Mouse (Mus musculus) CH12.LX (cell line): Measurements from ENCODE around the gene Noxo1. TPM values are rescaled to one million over a fixed set of nuclear protein-coding genes. Genes with fewer than 3 reads are reported as not detected.

Source experiments
- DNase-seq: peaks from one replicate; pipeline ENCODE4 v3.0.0-alpha.2; 2013; ENCODE audit errors: extremely low read depth
- H3K27ac ChIP-seq: 2 replicates; pipeline ENCODE4 v1.5.1; 2012; ENCODE audit warnings: low read depth, mild to moderate bottlenecking, control low read depth, moderate library complexity; ENCODE audit not compliant: insufficient read depth
- H3K27me3 ChIP-seq: replicated peaks from 2 replicates; pipeline ENCODE3; 2012; ENCODE audit warnings: inconsistent platforms
- H3K36me3 ChIP-seq, 2 experiments: replicated peaks in 1 of 2; 2 replicates each; pipeline versions ENCODE3 to v1.6.1; 2012; ENCODE audit warnings: inconsistent platforms in 1 of 2, low read length in 1 of 2, mild to moderate bottlenecking in 1 of 2, mixed read lengths in 1 of 2, moderate library complexity in 1 of 2; ENCODE audit not compliant: control insufficient read depth in 1 of 2, insufficient read depth in 1 of 2
- H3K4me1 ChIP-seq, 2 experiments: 2 replicates each; pipeline ENCODE4 v1.6.1; 2012; ENCODE audit warnings: inconsistent platforms in 1 of 2, moderate library complexity in 1 of 2; ENCODE audit not compliant: insufficient read depth in 2 of 2, control insufficient read depth in 1 of 2
- H3K4me2 ChIP-seq: 2 replicates; pipeline ENCODE4 v1.6.1; 2012; ENCODE audit warnings: low read depth, mild to moderate bottlenecking, control low read depth; ENCODE audit not compliant: poor library complexity, insufficient read depth, severe bottlenecking
- H3K4me3 ChIP-seq, 3 experiments: fragments of 150-350 bp in 1 of 3; sonication (generic) in 1 of 3; replicated peaks in 1 of 3; 2 replicates each; pipeline versions ENCODE3 to v1.5.1; 2011 to 2012; ENCODE audit warnings: low read depth in 2 of 3, low read length in 2 of 3, mild to moderate bottlenecking in 2 of 3, moderate library complexity in 2 of 3, control low read depth in 1 of 3, improper control_type of control experiment in 1 of 3, inconsistent platforms in 1 of 3, mixed read lengths in 1 of 3; ENCODE audit not compliant: poor library complexity in 1 of 3
- H3K79me2 ChIP-seq: replicated peaks from 2 replicates; pipeline ENCODE4 v1.6.1; 2012; ENCODE audit warnings: mild to moderate bottlenecking, moderate library complexity; ENCODE audit not compliant: control insufficient read depth, poor library complexity, insufficient read depth, severe bottlenecking; ENCODE audit errors: extremely low read depth
- H3K9ac ChIP-seq: 2 replicates; pipeline ENCODE4 v1.6.1; 2012; ENCODE audit warnings: low read depth, mild to moderate bottlenecking, control low read depth, moderate library complexity; ENCODE audit not compliant: insufficient read depth
- H3K9me3 ChIP-seq: replicated peaks from 2 replicates; pipeline ENCODE3; 2012; ENCODE audit warnings: low read length, inconsistent platforms, mixed read lengths
- BHLHE40 ChIP-seq: IDR thresholded peaks from 2 replicates; pipeline ENCODE4 v1.6.1; 2011; ENCODE audit warnings: mild to moderate bottlenecking, low read depth, low read length, improper control_type of control experiment
- CHD1 ChIP-seq: IDR thresholded peaks from 2 replicates; pipeline ENCODE4 v1.6.1; 2012; ENCODE audit warnings: low read depth, low read length, improper control_type of control experiment, inconsistent platforms
- GABPA ChIP-seq: IDR thresholded peaks from 2 replicates; pipeline ENCODE4 v1.6.1; 2012; ENCODE audit warnings: low read depth, low read length, improper control_type of control experiment, inconsistent platforms; ENCODE audit not compliant: insufficient replicate concordance
- IRF4 ChIP-seq: IDR thresholded peaks from 2 replicates; pipeline ENCODE4 v1.6.1; 2014; ENCODE audit warnings: low read depth, mild to moderate bottlenecking, inconsistent platforms, low read length, improper control_type of control experiment
- JUN ChIP-seq: IDR thresholded peaks from 2 replicates; pipeline ENCODE4 v1.6.1; 2011; ENCODE audit warnings: low read depth, mild to moderate bottlenecking, low read length, improper control_type of control experiment, moderate library complexity; ENCODE audit not compliant: insufficient read depth
- JUND ChIP-seq: conservative IDR thresholded peaks from 2 replicates; pipeline ENCODE4 v1.6.1; 2011; ENCODE audit warnings: low read depth, low read length, improper control_type of control experiment
- KAT2A ChIP-seq: IDR thresholded peaks from 2 replicates; pipeline ENCODE4 v1.6.1; 2012; ENCODE audit warnings: low read length, improper control_type of control experiment, inconsistent platforms; ENCODE audit not compliant: insufficient replicate concordance
- MAZ ChIP-seq: IDR thresholded peaks from 2 replicates; pipeline ENCODE4 v1.6.1; 2012; ENCODE audit warnings: low read depth, mild to moderate bottlenecking, inconsistent platforms, low read length, improper control_type of control experiment, moderate library complexity
- MEF2A ChIP-seq: IDR thresholded peaks from 2 replicates; pipeline ENCODE4 v1.6.1; 2014; ENCODE audit warnings: low read depth, mild to moderate bottlenecking, inconsistent platforms, low read length, improper control_type of control experiment, borderline replicate concordance
- MYC ChIP-seq: IDR thresholded peaks from 2 replicates; pipeline ENCODE4 v1.6.1; 2011; ENCODE audit warnings: low read depth, mild to moderate bottlenecking, improper control_type of control experiment, low read length
- PAX5 ChIP-seq: IDR thresholded peaks from 2 replicates; pipeline ENCODE4 v1.6.1; 2012; ENCODE audit warnings: low read length, inconsistent platforms, mixed read lengths
- POLR2AphosphoS2 ChIP-seq: IDR thresholded peaks from 2 replicates; pipeline ENCODE4 v1.6.1; 2011; ENCODE audit warnings: low read depth, low read length, improper control_type of control experiment
- RAD21 ChIP-seq: IDR thresholded peaks from 2 replicates; pipeline ENCODE4 v1.6.1; 2011; ENCODE audit warnings: low read depth, mild to moderate bottlenecking, low read length, improper control_type of control experiment, moderate library complexity
- RCOR1 ChIP-seq: conservative IDR thresholded peaks from 2 replicates; pipeline ENCODE4 v1.6.1; 2012; ENCODE audit warnings: low read depth, mild to moderate bottlenecking, inconsistent platforms, low read length, improper control_type of control experiment
- SIN3A ChIP-seq: IDR thresholded peaks from 2 replicates; pipeline ENCODE4 v1.6.1; 2012; ENCODE audit warnings: low read length, improper control_type of control experiment, inconsistent platforms
- SMC3 ChIP-seq: IDR thresholded peaks from 2 replicates; pipeline ENCODE4 v1.6.1; 2011; ENCODE audit warnings: low read depth, low read length, improper control_type of control experiment
- TCF12 ChIP-seq: IDR thresholded peaks from 2 replicates; pipeline ENCODE4 v1.6.1; 2014; ENCODE audit warnings: low read depth, mild to moderate bottlenecking, inconsistent platforms, low read length, improper control_type of control experiment
- UBTF ChIP-seq: IDR thresholded peaks from 2 replicates; pipeline ENCODE4 v1.6.1; 2012; ENCODE audit warnings: low read depth, mild to moderate bottlenecking, inconsistent platforms, low read length, improper control_type of control experiment, moderate library complexity
- USF1 ChIP-seq: IDR thresholded peaks from 2 replicates; pipeline ENCODE4 v1.6.1; 2014; ENCODE audit warnings: low read depth, mild to moderate bottlenecking, inconsistent platforms, low read length, improper control_type of control experiment
- ZNF384 ChIP-seq: IDR thresholded peaks from 2 replicates; pipeline ENCODE4 v1.6.1; 2012; ENCODE audit warnings: low read depth, low read length, improper control_type of control experiment, inconsistent platforms
- dilution Hi-C: fragments of 300-500 bp; cut with MboI; formaldehyde crosslinking; loops from 2 replicates; pipeline ENCODE4 v1.14.3; 2020; ENCODE audit warnings: low sequenced_read_pairs; ENCODE audit not compliant: extremely low pct_unique_long_range_greater_than_20kb, extremely low pct_ligation_motif_present
- in situ Hi-C: fragments of 300-500 bp; cut with MboI; formaldehyde crosslinking; loops from 3 replicates; pipeline ENCODE4 v1.14.3; 2019; ENCODE audit warnings: low sequenced_read_pairs, low pct_ligation_motif_present, low pct_unique_long_range_greater_than_20kb, mixed read lengths
- polyA plus RNA-seq: library from polyadenylated mRNA; unstranded; fragments of >175 nt; gene quantifications from 2 replicates; pipeline ENCODE4 v1.2.1, GENCODE M21; 2012; ENCODE audit warnings: low read depth; ENCODE audit not compliant: insufficient read length
- total RNA-seq, 2 experiments: library from RNA; depleted of rRNA; stranded (reverse); fragments of 300-350 nt in 1 of 2; fragments of >200 nt in 1 of 2; gene quantifications; 2 replicates each; pipeline ENCODE4 v1.2.3; 2012 to 2014

Noxo1 gene
- total and polyA plus RNA-seq, 3 experiments, result 0.47 to 2.5 (median 0.89) TPM

- H3K4me2 ChIP-seq, result no peak overlapping the region
- in situ Hi-C loops, result no loop called here
- peaks cover 16 to 39% of the 10 kb centered on the region in 2 experiments for H3K36me3 ChIP-seq
- H3K4me3 ChIP-seq, result no peak overlapping the region
- dilution Hi-C loops, result no loop called here
- H3K27me3 ChIP-seq, result no peaks in the 10 kb centered on the region
- H3K27ac ChIP-seq, result no peak overlapping the region
- H3K4me1 ChIP-seq, result peaks cover 0 to 16% of the 10 kb centered on the region in 2 experiments; a peak in 3 of 4 replicates
- no peak for DNase-seq
- peaks cover 18% of the 10 kb centered on the region for H3K79me2 ChIP-seq
- TF ChIP-seq UBTF (no peak), JUND (no peak), TCF12 (no peak)
- H3K9ac ChIP-seq, result no peak overlapping the region
- H3K9me3 ChIP-seq, result no peaks in the 10 kb centered on the region
Observed at GRCm38 (mm10) chr17:24715556-24715955, 19.5 kb downstream of the Noxo1 start.

GRCm38 (mm10) chr17:24716166-24716682, 20.2 kb downstream of the Noxo1 start:
- in situ Hi-C loops, result no loop called here
- no peak for TF ChIP-seq MYC
- TF ChIP-seq USF1, result no peak
- no peak for TF ChIP-seq KAT2A
- TF ChIP-seq GABPA, result no peak
- no peak for TF ChIP-seq SIN3A
- no peak for TF ChIP-seq ZNF384
- TF ChIP-seq POLR2AphosphoS2, result no peak
- TF ChIP-seq RAD21, result no peak
- no peak for TF ChIP-seq JUN
- no peak for TF ChIP-seq CHD1
- TF ChIP-seq RCOR1, result no peak
- no peak for TF ChIP-seq IRF4
- TF ChIP-seq MAZ, result no peak
- no peak for TF ChIP-seq UBTF
- no peak for TF ChIP-seq SMC3
- TF ChIP-seq MEF2A, result no peak
- TF ChIP-seq PAX5, result no peak
- TF ChIP-seq BHLHE40, result no peak
- Histone ChIP-seq H3K9ac (no peak overlapping the region), H3K4me1 (peaks cover 0 to 16% of the 10 kb centered on the region in 2 experiments; a peak in 3 of 4 replicates), H3K4me3 (no peak overlapping the region), H3K9me3 (no peaks in the 10 kb centered on the region), H3K79me2 (peaks cover 23% of the 10 kb centered on the region), H3K27ac (no peak overlapping the region), H3K4me2 (no peak overlapping the region), H3K27me3 (no peaks in the 10 kb centered on the region), H3K36me3 (peaks cover 22 to 44% of the 10 kb centered on the region in 2 experiments)
- DNase-seq, result no peak
- dilution Hi-C loops, result no loop called here
